Mouse (Mus musculus): ENCODE results near the gene Fam114a1.

DNA sequence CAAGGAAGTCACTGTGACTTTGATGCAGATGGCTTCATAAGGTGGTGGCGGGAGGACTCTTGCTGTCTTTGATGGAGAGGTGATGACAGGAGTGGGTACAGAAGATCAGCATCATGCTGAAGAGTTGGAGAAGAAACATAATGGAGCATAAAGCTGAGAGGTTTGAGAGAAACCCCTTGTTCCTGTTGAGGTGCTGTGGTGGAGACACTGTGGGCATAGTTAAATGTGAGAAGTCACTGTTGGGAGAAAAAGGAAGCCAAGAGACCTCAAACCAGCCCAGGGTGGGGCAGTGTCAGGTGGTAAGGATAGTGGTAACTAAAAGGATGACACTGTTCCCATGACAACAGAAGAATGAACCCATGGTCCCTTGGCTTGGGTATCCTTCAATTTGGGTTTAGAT lies 20.1 kb downstream of the Fam114a1 start:
- TF ChIP-seq EP300 (IDR thresholded peaks at IDR 0.05; ENCODE audit: low read depth) (no peak), CTCF (IDR thresholded peaks at IDR 0.05; ENCODE audit: low read depth) (no peak)

All from liver, embryonic 14.5 days (tissue).